Mouse (Mus musculus): Measurements from ENCODE around the gene Gm5849.
"Not testable (repeated sequence)": the region's sequence is repeated elsewhere in the genome, so short reads cannot be mapped to it uniquely, and the experiment has no call there.

Gene Gm5849

GRCm38 (mm10) chr3:90777776-90778175 is at the start of gene Gm5849:
Gene Gm5849 (minus strand): TSS chr3:90777876.
- not testable (repeated sequence) for DNase-seq

GRCm38 (mm10) chr3:90749658-90750057 is 28.0 kb downstream of the Gm5849 start:
- DNase-seq = no peak

GRCm38 (mm10) chr3:90726606-90727005 is 51.1 kb downstream of the Gm5849 start, which contains the start of gene Pglyrp4:
Gene Pglyrp4 (plus strand): TSS chr3:90726906.
- DNase-seq = no peak

All from cerebellum, adult 9-10 months (tissue).